Mouse (Mus musculus) cerebellum, adult 2 months (tissue): ENCODE results near the gene Manf. TPM values are rescaled to one million over a fixed set of nuclear protein-coding genes. Genes with fewer than 3 reads are reported as not detected.

Experiments used
- DNase-seq, 2 experiments: peaks; one replicate each; pipeline ENCODE4 v3.0.0; 2021
- H3K27ac ChIP-seq: fragments of 200-500 bp; 2 replicates; pipeline ENCODE4 v1.5.1; 2012; ENCODE audit warnings: low read length, control low read depth, inconsistent platforms; ENCODE audit not compliant: insufficient read depth
- H3K27me3 ChIP-seq: fragments of 200-500 bp; 2 replicates; pipeline ENCODE4 v1.6.1; 2012; ENCODE audit warnings: inconsistent platforms, mild to moderate bottlenecking, low read length, moderate library complexity; ENCODE audit not compliant: control insufficient read depth, insufficient read depth
- H3K4me1 ChIP-seq: fragments of 200-500 bp; 2 replicates; pipeline ENCODE4 v1.6.1; 2011; ENCODE audit warnings: low read length; ENCODE audit not compliant: control insufficient read depth, insufficient read depth
- H3K4me3 ChIP-seq: fragments of 200-500 bp; replicated peaks from 2 replicates; pipeline ENCODE3; 2011; ENCODE audit warnings: mild to moderate bottlenecking, low read depth, low read length, control low read depth; ENCODE audit not compliant: insufficient read depth
- CTCF ChIP-seq: fragments of 200-500 bp; IDR thresholded peaks from 2 replicates; pipeline ENCODE4 v1.5.1; 2011; ENCODE audit warnings: low read depth, mild to moderate bottlenecking, control low read depth, low read length, moderate library complexity, borderline replicate concordance; ENCODE audit not compliant: insufficient read depth
- POLR2A ChIP-seq: fragments of 200-500 bp; IDR thresholded peaks from 2 replicates; pipeline ENCODE4 v1.6.1; 2011; ENCODE audit warnings: low read length, control low read depth, borderline replicate concordance; ENCODE audit not compliant: insufficient read depth
- WGBS: fragments of 180-500 bp; shearing (Covaris S2); methylation state at CpG from one replicate; pipeline ENCODE4 v1.1.7; 2018; 5-methylcytosine and 5-hydroxymethylcytosine counted together
- polyA plus RNA-seq: library from polyadenylated mRNA; depleted of rRNA; stranded (reverse); fragments of >200 nt; gene quantifications from 2 replicates; pipeline ENCODE4 v1.2.3, GENCODE M21; 2012; rRNA removed

Gene Manf
- polyA plus RNA-seq, 1 experiment: 67.1 TPM

GRCm38 (mm10) chr9:106790831-106791230, 100.9 kb downstream of the Manf start:
- no peak for DNase-seq
- TF ChIP-seq CTCF: no peak
- no peak for TF ChIP-seq POLR2A
- WGBS: 67% methylated on average over 6 of the region's 6 CpGs

GRCm38 (mm10) chr9:106789363-106789762, 102.4 kb downstream of the Manf start:
- 5% methylated on average over 10 of the region's 10 CpGs for WGBS

More at GRCm38 (mm10) chr9:106790831-106791230, 100.9 kb downstream of the Manf start:
- Histone ChIP-seq H3K4me3 (no peak overlapping the region), H3K27ac (no peak overlapping the region), H3K27me3 (no peaks in the 10 kb centered on the region), H3K4me1 (no peaks in the 10 kb centered on the region)

GRCm38 (mm10) chr9:106788812-106789321, 102.9 kb downstream of the Manf start, which contains the start of gene Rad54l2:
Gene Rad54l2, minus strand, starts transcription at chr9:106789194.
- Histone ChIP-seq H3K4me3 (peak within 1 kb of the TSS; percentile 72), H3K4me1 (no peaks in the 10 kb centered on the region), H3K27me3 (no peaks in the 10 kb centered on the region), H3K27ac (peak within 1 kb of the TSS; percentile 85)
- TF ChIP-seq POLR2A (peak; percentile 55; the same call in 1 of the 2 replicates), CTCF (no peak)
- WGBS: under 1% methylated on average over 49 of the region's 49 CpGs
- DNase-seq: peak; percentile 88 to 92

More at GRCm38 (mm10) chr9:106789363-106789762, 102.4 kb downstream of the Manf start:
- DNase-seq: peak in 1 of 2 experiments; percentile 21
- Histone ChIP-seq H3K27me3 (no peaks in the 10 kb centered on the region), H3K4me1 (no peaks in the 10 kb centered on the region), H3K4me3 (peak overlapping the region; percentile 72), H3K27ac (no peak overlapping the region; the same call in 1 of the 2 replicates)
- TF ChIP-seq CTCF (no peak), POLR2A (no peak)

Other genes with a start within 250 kb of the Manf start
- gene Grm2, start 235.9 kb downstream of the Manf start, polyA plus RNA-seq: 17.1 and 20.5 TPM in 2 replicates
- gene Tex264, start 206.1 kb downstream of the Manf start, polyA plus RNA-seq: 96.5 and 102 TPM in 2 replicates
- 10.7 and 12.3 TPM in 2 replicates for gene Rad54l2, start 102.8 kb downstream of the Manf start, polyA plus RNA-seq
- 23.4 and 26.2 TPM in 2 replicates for gene Dcaf1, start 70.1 kb downstream of the Manf start, polyA plus RNA-seq
- 13.1 and 13.5 TPM in 2 replicates for gene Rbm15b, start 4.6 kb downstream of the Manf start, polyA plus RNA-seq